Mouse (Mus musculus): ENCODE data around the gene Epb41l3. TPM values are rescaled to one million over a fixed set of nuclear protein-coding genes. Genes with fewer than 3 reads are reported as not detected.

Epb41l3 gene
- total and polyA plus RNA-seq, 3 experiments, result not detected

DNA sequence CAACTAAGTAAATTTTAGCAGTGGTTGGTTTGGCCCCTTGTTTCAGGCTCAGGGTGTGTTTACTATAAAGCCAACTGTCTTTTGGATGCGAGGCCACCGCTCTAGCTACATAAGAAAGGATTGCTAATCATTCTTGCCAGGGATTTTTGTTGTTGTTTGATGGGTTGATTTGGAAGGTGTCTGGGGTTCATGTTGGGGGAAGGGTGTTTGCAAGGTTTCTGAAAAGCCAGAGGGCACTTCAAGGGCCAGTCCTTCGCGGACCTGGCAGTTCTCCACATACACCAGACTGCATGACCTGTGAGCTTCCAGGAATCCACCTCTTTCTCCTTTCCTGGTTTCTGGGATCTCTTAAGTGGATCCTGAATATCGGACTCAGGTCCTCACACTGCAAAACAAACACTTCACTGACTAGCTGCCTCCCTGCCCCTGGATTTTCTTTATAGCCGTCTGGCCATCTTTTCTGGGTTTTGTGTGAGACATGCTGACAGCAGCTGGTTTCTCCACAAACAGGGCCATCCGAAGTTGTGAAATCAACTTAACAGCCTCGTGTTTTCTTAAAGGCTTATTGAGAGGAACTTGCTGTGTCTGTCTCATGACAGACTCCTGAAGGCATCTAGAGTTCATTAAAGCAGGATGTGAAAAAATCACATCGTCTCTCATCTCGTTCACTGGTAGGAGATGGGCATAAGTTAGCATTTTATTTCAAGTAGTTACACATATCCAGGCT, 146.6 kb downstream of the Epb41l3 start:
- Histone ChIP-seq H3K9ac (ENCODE audit: control insufficient read depth, low read depth, low read length, poor library complexity, severe bottlenecking) (no peak overlapping the region), H3K9me3 (replicated peaks; ENCODE audit: insufficient read depth, low read length) (no peaks in the 10 kb centered on the region), H3K4me1 (ENCODE audit: control insufficient read depth in 1 of 2, insufficient read depth in 2 of 2, low read length in 2 of 2) (no peaks in the 10 kb centered on the region), H3K27ac (ENCODE audit: control insufficient read depth, low read depth, low read length) (no peak overlapping the region), H3K79me2 (ENCODE audit: control insufficient read depth, insufficient read depth, low read length, poor library complexity) (no peaks in the 10 kb centered on the region), H3K27me3 (ENCODE audit: control insufficient read depth in 1 of 2, insufficient read depth in 2 of 2, low read length in 2 of 2) (no peaks in the 10 kb centered on the region), H3K4me3 (ENCODE audit: control insufficient read depth in 1 of 2, insufficient read depth in 1 of 2, low read depth in 2 of 2, low read length in 2 of 2) (no peak overlapping the region), H3K36me3 (ENCODE audit: control insufficient read depth in 1 of 2, insufficient read depth in 2 of 2, low read length in 2 of 2) (no peaks in the 10 kb centered on the region)
- no peak for DNase-seq (ENCODE audit: low read depth, low spot score)
- TF ChIP-seq TBP (IDR thresholded peaks at IDR 0.05; ENCODE audit: low read depth, low read length), result no peak
- no peak for TF ChIP-seq CHD1 (IDR thresholded peaks at IDR 0.05; ENCODE audit: low read depth, low read length)
- TF ChIP-seq TAL1 (IDR thresholded peaks at IDR 0.05; ENCODE audit: low read length), result no peak
- no peak for TF ChIP-seq JUND (IDR thresholded peaks at IDR 0.05; ENCODE audit: low read depth, low read length)
- TF ChIP-seq ZMIZ1 (IDR thresholded peaks at IDR 0.05; ENCODE audit: low read depth, low read length), result no peak
- TF ChIP-seq MAX (IDR thresholded peaks at IDR 0.05; ENCODE audit: low read length), result no peak

DNA sequence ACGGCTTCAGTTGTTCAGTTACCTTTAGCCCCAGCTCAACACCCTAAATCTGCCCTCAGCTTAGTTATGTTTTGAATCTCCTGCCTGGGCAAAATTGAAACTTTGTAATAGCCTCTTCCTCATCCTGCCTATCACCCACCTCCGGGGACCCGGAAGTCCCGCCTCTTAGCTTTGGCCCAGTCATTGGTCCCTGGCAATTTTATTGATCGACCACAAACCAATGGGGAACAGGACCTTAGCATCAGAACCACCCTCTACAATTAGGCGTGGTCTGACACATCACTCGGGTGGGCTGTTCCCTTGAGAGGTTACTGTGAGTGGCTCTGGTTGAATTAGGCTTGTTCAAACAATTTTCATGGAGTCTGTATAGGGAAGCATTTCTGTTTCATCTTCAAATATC, 150.5 kb downstream of the Epb41l3 start:
- H3K9me3 ChIP-seq (replicated peaks; ENCODE audit: insufficient read depth, low read length), result no peaks in the 10 kb centered on the region
- H3K79me2 ChIP-seq (ENCODE audit: control insufficient read depth, insufficient read depth, low read length, poor library complexity), result no peaks in the 10 kb centered on the region
- no peak overlapping the region for H3K9ac ChIP-seq (ENCODE audit: control insufficient read depth, low read depth, low read length, poor library complexity, severe bottlenecking)
- H3K4me3 ChIP-seq (ENCODE audit: control insufficient read depth in 1 of 2, insufficient read depth in 1 of 2, low read depth in 2 of 2, low read length in 2 of 2), result no peak overlapping the region
- no peaks in the 10 kb centered on the region for H3K36me3 ChIP-seq (ENCODE audit: control insufficient read depth in 1 of 2, insufficient read depth in 2 of 2, low read length in 2 of 2)
- no peak for TF ChIP-seq TCF12 (IDR thresholded peaks at IDR 0.05; ENCODE audit: low read depth, low read length)
- TF ChIP-seq NRF1 (IDR thresholded peaks at IDR 0.05; ENCODE audit: insufficient read depth, low read depth, low read length, poor library complexity, severe bottlenecking), result no peak
- no peak for TF ChIP-seq USF2 (IDR thresholded peaks at IDR 0.05; ENCODE audit: borderline replicate concordance in 1 of 2, insufficient read depth in 1 of 2, low read depth in 1 of 2, low read length in 2 of 2)
- no peak for TF ChIP-seq EP300 (IDR thresholded peaks at IDR 0.05; ENCODE audit: low read depth in 1 of 2, low read length in 2 of 2)
- no peak for TF ChIP-seq NELFE (IDR thresholded peaks at IDR 0.05; ENCODE audit: low read depth, low read length)
- TF ChIP-seq MYC (IDR thresholded peaks at IDR 0.05; ENCODE audit: low read depth, low read length), result no peak
- TF ChIP-seq ZC3H11A (IDR thresholded peaks at IDR 0.05; ENCODE audit: low read depth, low read length), result no peak
- no peak for TF ChIP-seq E2F4 (IDR thresholded peaks at IDR 0.05; ENCODE audit: borderline replicate concordance, low read depth, low read length)
- no peak for TF ChIP-seq RCOR1 (IDR thresholded peaks at IDR 0.05; ENCODE audit: low read depth, low read length)
- no peak for TF ChIP-seq ZKSCAN1 (IDR thresholded peaks at IDR 0.05; ENCODE audit: low read depth, low read length)
- TF ChIP-seq CHD1 (IDR thresholded peaks at IDR 0.05; ENCODE audit: low read depth, low read length), result no peak
- TF ChIP-seq KAT2A (conservative IDR thresholded peaks at IDR 0.05; ENCODE audit: low read depth, low read length), result no peak
- no peak for TF ChIP-seq POLR2A (IDR thresholded peaks at IDR 0.05; ENCODE audit: control insufficient read depth in 1 of 2, insufficient read depth in 1 of 2, low read depth in 1 of 2, low read length in 2 of 2, poor library complexity in 1 of 2)
- no peak for DNase-seq (ENCODE audit: low read depth, low spot score)
- no peak overlapping the region for H3K27ac ChIP-seq (ENCODE audit: control insufficient read depth, low read depth, low read length)
- no peaks in the 10 kb centered on the region for H3K27me3 ChIP-seq (ENCODE audit: control insufficient read depth in 1 of 2, insufficient read depth in 2 of 2, low read length in 2 of 2)
- H3K4me1 ChIP-seq (ENCODE audit: control insufficient read depth in 1 of 2, insufficient read depth in 2 of 2, low read length in 2 of 2), result no peaks in the 10 kb centered on the region

Data from MEL (cell line).